Mouse (Mus musculus) hindlimb bud, embryonic 11.5 days (tissue): ENCODE measurements at regions not wholly inside any gene's neighbourhood (a gene's known extent, or its start where the extent isn't known, plus 50 kb on each side); places are given as distances from the start of the nearest gene placed in this dataset.
"Not testable (repeated sequence)": the region's sequence is repeated elsewhere in the genome, so short reads cannot be mapped to it uniquely, and the experiment has no call there.

ENCODE experiments used
- DNase-seq: peaks from one replicate; pipeline ENCODE4 v3.0.0-alpha.2; 2012; ENCODE audit warnings: low read depth, low spot score; ENCODE audit errors: extremely low spot score

DNA sequence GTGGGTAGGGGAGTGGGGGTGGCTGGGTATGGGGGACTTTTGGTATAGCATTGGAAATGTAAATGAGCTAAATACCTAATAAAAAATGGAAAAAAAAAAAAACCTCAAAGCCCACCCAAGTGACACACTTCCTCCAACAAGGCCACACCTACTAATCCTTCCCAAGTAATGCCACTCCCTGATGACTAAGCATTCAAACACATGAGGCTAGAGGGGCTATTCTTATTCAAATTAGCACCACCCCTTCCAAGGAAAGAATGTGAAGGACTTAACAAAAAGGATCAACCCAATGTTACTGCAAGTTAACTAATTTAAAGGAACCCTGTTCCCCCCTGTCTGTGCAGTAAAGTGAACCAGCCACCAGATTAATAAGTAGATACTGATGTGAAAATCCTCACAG, 53.7 kb upstream of the Spata13 start:
- DNase-seq, result not testable (repeated sequence)
